Mouse (Mus musculus) hindbrain, embryonic 14.5 days (tissue): Measurements from ENCODE around the gene Pop4. TPM values are rescaled to one million over a fixed set of nuclear protein-coding genes. Genes with fewer than 3 reads are reported as not detected.

ENCODE experiments used
- ATAC-seq: fragments of 200-750 bp; cut with Nextera tagmentation; 2 replicates; pipeline ENCODE4 v1.8.0; 2017; ENCODE audit warnings: moderate number of reproducible peaks, mild to moderate bottlenecking, moderate TSS enrichment, moderate library complexity; ENCODE audit not compliant: low FRiP score
- DNase-seq: peaks from one replicate; pipeline ENCODE4 v3.0.0-alpha.2; 2015; ENCODE audit warnings: low spot score
- H3K27ac ChIP-seq: fragments of 300-500 bp; sonication (generic); 2 replicates; pipeline ENCODE4 v1.5.1; 2014; ENCODE audit warnings: mild to moderate bottlenecking, moderate library complexity
- H3K27me3 ChIP-seq: fragments of 300-500 bp; sonication (generic); 2 replicates; pipeline ENCODE4 v1.6.1; 2014; ENCODE audit warnings: mild to moderate bottlenecking, low read length, mixed read lengths; ENCODE audit not compliant: control insufficient read depth, insufficient read depth
- H3K36me3 ChIP-seq: fragments of 300-500 bp; sonication (generic); replicated peaks from 2 replicates; pipeline ENCODE4 v1.6.1; 2014; ENCODE audit not compliant: control insufficient read depth, insufficient read depth
- H3K4me1 ChIP-seq: fragments of 300-500 bp; sonication (generic); replicated peaks from 2 replicates; pipeline ENCODE4 v1.6.1; 2014; ENCODE audit warnings: antibody characterized with exemption, low read length, mixed read lengths; ENCODE audit not compliant: control insufficient read depth, insufficient read depth
- H3K4me2 ChIP-seq: fragments of 300-500 bp; sonication (generic); replicated peaks from 2 replicates; pipeline ENCODE4 v1.6.1; 2014; ENCODE audit warnings: mild to moderate bottlenecking, moderate library complexity
- H3K4me3 ChIP-seq: fragments of 300-500 bp; sonication (generic); replicated peaks from 2 replicates; pipeline ENCODE4 v1.5.1; 2014; ENCODE audit warnings: mild to moderate bottlenecking, low read length
- H3K9ac ChIP-seq: fragments of 300-500 bp; sonication (generic); 2 replicates; pipeline ENCODE4 v1.6.1; 2014
- H3K9me3 ChIP-seq: fragments of 300-500 bp; sonication (generic); 2 replicates; pipeline ENCODE4 v1.6.1; 2016; ENCODE audit warnings: low read length; ENCODE audit not compliant: control insufficient read depth
- WGBS: fragments of 180-500 bp; shearing (Covaris S2); extraction: QIAGEN DNeasy Blood & Tissue Kit; methylation state at CpG from one replicate; pipeline ENCODE4 v1.1.7; 2014; 5-methylcytosine and 5-hydroxymethylcytosine counted together
- polyA plus RNA-seq: library from polyadenylated mRNA; unstranded; fragments of >200 nt; fragmentation: Nextera tagmentation; extraction: Ambion mirVana; gene quantifications from 2 replicates; pipeline ENCODE4 v1.2.1, GENCODE M21; 2014

Pop4 gene
- polyA plus RNA-seq, 1 experiment from 2014 or later: 77.8 TPM

DNA sequence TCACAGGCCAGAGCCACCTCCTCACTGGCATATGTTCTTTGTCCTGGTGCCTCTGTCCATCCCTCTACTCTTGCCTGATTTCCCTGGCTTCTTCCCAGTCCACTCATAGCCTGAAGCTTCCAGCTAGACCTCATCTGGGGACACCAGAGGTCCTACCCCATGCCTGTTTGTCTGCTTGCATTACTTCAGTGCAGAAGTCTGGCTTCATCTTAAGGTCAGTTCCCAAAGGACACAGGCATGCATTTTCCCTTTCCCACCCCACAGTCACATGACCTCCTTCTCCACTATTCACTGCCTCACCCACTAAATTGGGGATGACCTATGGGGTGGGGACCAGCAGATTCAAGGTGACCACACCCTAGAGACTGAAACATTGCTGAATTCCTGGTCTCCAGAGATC, 17.8 kb downstream of the Pop4 start:
- Histone ChIP-seq H3K27me3 (no peaks in the 10 kb centered on the region), H3K36me3 (no peaks in the 10 kb centered on the region), H3K9me3 (no peaks in the 10 kb centered on the region), H3K4me1 (no peaks in the 10 kb centered on the region), H3K4me2 (no peak overlapping the region), H3K9ac (no peak overlapping the region), H3K4me3 (no peak overlapping the region), H3K27ac (no peak overlapping the region)
- ATAC-seq: no peak
- no peak for DNase-seq

DNA sequence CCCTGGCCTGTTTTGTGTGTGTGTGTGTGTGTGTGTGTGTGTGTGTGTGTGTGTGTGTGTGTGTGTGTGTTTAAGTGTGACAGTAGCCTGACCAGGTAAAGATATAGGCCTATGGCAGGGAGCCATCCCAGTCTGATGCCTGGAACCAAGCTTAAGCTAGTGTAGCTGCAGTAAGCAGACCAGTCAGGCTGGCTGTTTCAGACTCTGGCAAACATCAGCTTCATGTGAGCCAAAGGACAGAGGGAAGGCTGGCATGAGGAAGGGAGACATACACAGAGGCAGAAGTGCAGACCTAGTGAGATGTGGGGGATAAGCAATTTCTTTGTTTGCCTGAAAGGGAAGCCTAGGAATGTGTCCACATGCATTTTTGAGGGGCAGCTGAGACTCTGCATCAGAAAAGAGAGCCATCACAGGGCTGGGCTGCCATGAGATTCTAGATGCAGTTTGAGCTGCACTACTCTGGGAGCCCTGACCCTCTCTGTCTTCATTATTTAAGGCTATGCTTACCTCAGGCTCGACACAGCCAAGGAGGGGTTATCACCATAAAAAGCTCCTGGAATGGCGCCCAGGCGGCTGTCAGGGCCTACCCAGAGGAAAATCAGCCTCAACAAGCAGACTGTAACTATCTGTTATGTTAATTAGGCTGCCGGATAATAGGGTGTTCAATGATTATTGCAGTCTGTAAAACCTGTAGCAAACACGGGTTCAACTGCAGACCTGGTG, 19.6 kb downstream of the Pop4 start:
- Histone ChIP-seq H3K4me3 (no peak overlapping the region), H3K9ac (no peak overlapping the region), H3K27ac (no peak overlapping the region), H3K4me2 (no peak overlapping the region), H3K9me3 (no peaks in the 10 kb centered on the region), H3K27me3 (no peaks in the 10 kb centered on the region), H3K36me3 (no peaks in the 10 kb centered on the region), H3K4me1 (no peaks in the 10 kb centered on the region)
- 52% methylated on average over 5 of the region's 5 CpGs for whole genome bisulfite sequencing
- ATAC-seq (peak; percentile 40; the same call in 1 of the 2 replicates), DNase-seq (no peak)

DNA sequence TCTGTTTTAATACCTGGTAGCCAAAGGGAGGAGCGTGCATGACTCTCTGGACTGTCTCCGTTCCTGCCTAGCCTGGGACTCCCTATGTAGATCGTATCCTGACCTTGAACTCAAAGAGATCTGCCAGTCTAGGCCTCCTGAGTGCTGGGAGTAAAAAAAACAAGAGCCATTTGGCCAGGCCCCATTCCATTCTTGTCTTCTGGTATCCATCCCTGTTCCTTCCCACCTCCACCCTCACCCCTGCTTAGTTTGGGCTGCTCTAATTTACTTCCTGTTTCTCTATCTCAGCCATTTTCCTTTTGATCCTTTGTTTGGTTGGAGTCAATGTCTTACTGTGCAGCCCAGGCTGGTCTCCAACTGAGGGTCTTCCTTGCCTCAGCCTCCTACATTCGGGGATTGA, 28.8 kb downstream of the Pop4 start:
- DNase-seq (no peak), ATAC-seq (no peak)
- H3K4me3 ChIP-seq: no peak overlapping the region
- H3K9me3 ChIP-seq: no peaks in the 10 kb centered on the region
- H3K27me3 ChIP-seq: no peaks in the 10 kb centered on the region
- H3K9ac ChIP-seq: no peak overlapping the region
- no peak overlapping the region for H3K27ac ChIP-seq
- H3K4me2 ChIP-seq: no peak overlapping the region
- 88% methylated on average over 4 of the region's 4 CpGs for WGBS
- no peaks in the 10 kb centered on the region for H3K36me3 ChIP-seq
- H3K4me1 ChIP-seq: no peaks in the 10 kb centered on the region

GRCm38 (mm10) chr7:38237140-38237539, 34.1 kb downstream of the Pop4 start:
- Histone ChIP-seq H3K4me3 (no peak overlapping the region), H3K27ac (no peak overlapping the region), H3K9me3 (no peaks in the 10 kb centered on the region), H3K4me2 (no peak overlapping the region), H3K36me3 (no peaks in the 10 kb centered on the region), H3K9ac (no peak overlapping the region), H3K4me1 (no peaks in the 10 kb centered on the region), H3K27me3 (no peaks in the 10 kb centered on the region)
- DNase-seq (no peak), ATAC-seq (no peak)

GRCm38 (mm10) chr7:38236400-38237105, 34.7 kb downstream of the Pop4 start:
- Histone ChIP-seq H3K27me3 (no peaks in the 10 kb centered on the region), H3K27ac (no peak overlapping the region), H3K9me3 (no peaks in the 10 kb centered on the region), H3K4me3 (no peak overlapping the region), H3K4me2 (no peak overlapping the region), H3K36me3 (no peaks in the 10 kb centered on the region), H3K4me1 (no peaks in the 10 kb centered on the region), H3K9ac (no peak overlapping the region)
- ATAC-seq: no peak
- no peak for DNase-seq
- 51% methylated on average over 10 of the region's 11 CpGs for WGBS

- 21% methylated on average over 8 of the region's 8 CpGs for WGBS
- Histone ChIP-seq H3K9ac (no peak overlapping the region), H3K4me1 (peaks cover 10% of the 10 kb centered on the region; the same call in 1 of the 2 replicates), H3K9me3 (no peaks in the 10 kb centered on the region), H3K27ac (no peak overlapping the region), H3K27me3 (peaks cover 7% of the 10 kb centered on the region; the same call in 1 of the 2 replicates), H3K36me3 (no peaks in the 10 kb centered on the region), H3K4me2 (no peak overlapping the region), H3K4me3 (no peak overlapping the region)
- ATAC-seq (no peak), DNase-seq (no peak)
Measured at GRCm38 (mm10) chr7:38230285-38230684, 40.9 kb downstream of the Pop4 start.

DNA sequence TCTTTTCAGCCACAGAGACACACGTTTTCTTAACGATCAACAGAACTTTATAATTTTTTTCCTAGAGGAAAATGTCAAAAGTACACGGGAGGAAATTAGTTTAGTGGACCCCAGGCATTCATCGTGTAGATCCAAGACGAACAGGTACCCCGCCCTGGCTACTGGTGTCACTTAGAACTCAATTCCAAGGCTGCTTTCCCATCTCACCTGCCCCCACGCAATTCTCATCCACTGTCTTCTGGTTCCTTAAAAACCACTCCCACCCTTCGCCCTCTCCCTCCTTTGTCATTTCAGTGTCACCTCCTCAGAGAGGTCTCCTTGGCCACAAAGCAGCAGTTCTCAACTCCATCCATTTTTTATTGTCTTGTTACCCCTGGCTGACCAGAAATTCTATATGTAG, 42.9 kb downstream of the Pop4 start:
- H3K9ac ChIP-seq: no peak overlapping the region
- no peak for ATAC-seq
- 26% methylated on average over 8 of the region's 8 CpGs for WGBS

GRCm38 (mm10) chr7:38227900-38228298, 43.3 kb downstream of the Pop4 start, which contains the start of gene Plekhf1:
Gene Plekhf1 (minus strand): TSS chr7:38228016.
- H3K4me2 ChIP-seq: peak within 1 kb of the TSS; percentile 95
- H3K4me3 ChIP-seq: peak within 1 kb of the TSS; percentile 45
- H3K27me3 ChIP-seq: peaks cover 7% of the 10 kb centered on the region; the same call in 1 of the 2 replicates
- WGBS: under 1% methylated on average over 34 of the region's 36 CpGs
- H3K4me1 ChIP-seq: peaks cover 10% of the 10 kb centered on the region; the same call in 1 of the 2 replicates
- H3K36me3 ChIP-seq: no peaks in the 10 kb centered on the region
- H3K9ac ChIP-seq: peak within 1 kb of the TSS; percentile 43
- H3K27ac ChIP-seq: no peak within 1 kb of the TSS
- ATAC-seq (peak; percentile 90), DNase-seq (peak; percentile 79)
- no peaks in the 10 kb centered on the region for H3K9me3 ChIP-seq

More for the DNA sequence above, 42.9 kb downstream of the Pop4 start:
- Histone ChIP-seq H3K4me2 (peak overlapping the region; percentile 95), H3K27me3 (peaks cover 7% of the 10 kb centered on the region; the same call in 1 of the 2 replicates), H3K4me1 (peaks cover 10% of the 10 kb centered on the region; the same call in 1 of the 2 replicates), H3K4me3 (peak overlapping the region; percentile 45), H3K27ac (no peak overlapping the region), H3K36me3 (no peaks in the 10 kb centered on the region), H3K9me3 (no peaks in the 10 kb centered on the region)
- no peak for DNase-seq

GRCm38 (mm10) chr7:38227181-38227899, 43.9 kb downstream of the Pop4 start:
- H3K27ac ChIP-seq: no peak overlapping the region
- DNase-seq (peak; percentile 33), ATAC-seq (peak; percentile 61)
- no peaks in the 10 kb centered on the region for H3K36me3 ChIP-seq
- peak overlapping the region; percentile 95 for H3K4me2 ChIP-seq
- H3K27me3 ChIP-seq: peaks cover 7% of the 10 kb centered on the region; the same call in 1 of the 2 replicates
- peak overlapping the region; percentile 43 for H3K9ac ChIP-seq
- under 1% methylated on average over 25 of the region's 25 CpGs for WGBS
- peaks cover 10% of the 10 kb centered on the region; the same call in 1 of the 2 replicates for H3K4me1 ChIP-seq
- no peaks in the 10 kb centered on the region for H3K9me3 ChIP-seq
- peak overlapping the region; percentile 45 for H3K4me3 ChIP-seq
